Mouse (Mus musculus): ENCODE results near the gene Pitpnb. TPM values are rescaled to one million over a fixed set of nuclear protein-coding genes. Genes with fewer than 3 reads are reported as not detected.

Pitpnb gene
- total RNA-seq, 1 experiment = 24.3 TPM

GRCm38 (mm10) chr5:111428882-111429281 lies 98.3 kb downstream of the Pitpnb start:
- no peak for TF ChIP-seq ZC3H11A (IDR thresholded peaks at IDR 0.05; ENCODE audit: borderline replicate concordance, low read depth, low read length)
- no peak for TF ChIP-seq CHD2 (IDR thresholded peaks at IDR 0.05; ENCODE audit: low read depth, low read length)
- TF ChIP-seq MAFK (IDR thresholded peaks at IDR 0.05; ENCODE audit: insufficient read depth, low read depth, low read length) = no peak
- no peak for TF ChIP-seq HCFC1 (IDR thresholded peaks at IDR 0.05; ENCODE audit: borderline replicate concordance, insufficient read depth, low read length)
- no peak for TF ChIP-seq ZNF384 (IDR thresholded peaks at IDR 0.05; ENCODE audit: low read depth, low read length)
- Histone ChIP-seq H3K9ac (ENCODE audit: insufficient read depth, low read depth, low read length, poor library complexity, severe bottlenecking) (no peak overlapping the region), H3K36me3 (ENCODE audit: control insufficient read depth, insufficient read depth, low read length, poor library complexity, severe bottlenecking) (no peaks in the 10 kb centered on the region), H3K9me3 (ENCODE audit: control insufficient read depth, insufficient read depth, low read depth, low read length) (no peaks in the 10 kb centered on the region), H3K27ac (ENCODE audit: insufficient read depth, low read depth, low read length, poor library complexity, severe bottlenecking) (no peak overlapping the region), H3K4me1 (ENCODE audit: control insufficient read depth in 2 of 2, insufficient read depth in 2 of 2, low read length in 2 of 2, poor library complexity in 1 of 2) (peaks cover under 1 to 3% of the 10 kb centered on the region in 2 experiments; a peak in 1 of 4 replicates), H3K4me3 (ENCODE audit: insufficient read depth in 1 of 2, low read depth in 1 of 2, low read length in 2 of 2, poor library complexity in 1 of 2, severe bottlenecking in 1 of 2) (no peak overlapping the region)
- in situ Hi-C loops (cut with MboI; ENCODE audit: low sequenced_read_pairs in 2 of 2, unreplicated experiment in 2 of 2) = no loop called here
- no peak for DNase-seq (ENCODE audit: low read depth, low spot score)

- no peak for TF ChIP-seq HCFC1 (IDR thresholded peaks at IDR 0.05; ENCODE audit: borderline replicate concordance, insufficient read depth, low read length)
- no peak for TF ChIP-seq ZNF384 (IDR thresholded peaks at IDR 0.05; ENCODE audit: low read depth, low read length)
- TF ChIP-seq CHD2 (IDR thresholded peaks at IDR 0.05; ENCODE audit: low read depth, low read length) = no peak
- no peak for TF ChIP-seq MAFK (IDR thresholded peaks at IDR 0.05; ENCODE audit: insufficient read depth, low read depth, low read length)
- no peak for TF ChIP-seq ZC3H11A (IDR thresholded peaks at IDR 0.05; ENCODE audit: borderline replicate concordance, low read depth, low read length)
- H3K9ac ChIP-seq (ENCODE audit: insufficient read depth, low read depth, low read length, poor library complexity, severe bottlenecking) = no peak overlapping the region
- H3K36me3 ChIP-seq (ENCODE audit: control insufficient read depth, insufficient read depth, low read length, poor library complexity, severe bottlenecking) = no peaks in the 10 kb centered on the region
- peaks cover 1 to 6% of the 10 kb centered on the region in 2 experiments; a peak in 1 of 4 replicates for H3K4me1 ChIP-seq (ENCODE audit: control insufficient read depth in 2 of 2, insufficient read depth in 2 of 2, low read length in 2 of 2, poor library complexity in 1 of 2)
- no peak overlapping the region for H3K4me3 ChIP-seq (ENCODE audit: insufficient read depth in 1 of 2, low read depth in 1 of 2, low read length in 2 of 2, poor library complexity in 1 of 2, severe bottlenecking in 1 of 2)
- no peaks in the 10 kb centered on the region for H3K9me3 ChIP-seq (ENCODE audit: control insufficient read depth, insufficient read depth, low read depth, low read length)
- in situ Hi-C loops (cut with MboI; ENCODE audit: low sequenced_read_pairs in 2 of 2, unreplicated experiment in 2 of 2) = no loop called here
- H3K27ac ChIP-seq (ENCODE audit: insufficient read depth, low read depth, low read length, poor library complexity, severe bottlenecking) = no peak overlapping the region
- no peak for DNase-seq (ENCODE audit: low read depth, low spot score)
Measured at GRCm38 (mm10) chr5:111429726-111430125, 99.2 kb downstream of the Pitpnb start.

- Histone ChIP-seq H3K9ac (ENCODE audit: insufficient read depth, low read depth, low read length, poor library complexity, severe bottlenecking) (no peak overlapping the region), H3K27ac (ENCODE audit: insufficient read depth, low read depth, low read length, poor library complexity, severe bottlenecking) (no peak overlapping the region), H3K4me3 (ENCODE audit: insufficient read depth in 1 of 2, low read depth in 1 of 2, low read length in 2 of 2, poor library complexity in 1 of 2, severe bottlenecking in 1 of 2) (no peak overlapping the region), H3K36me3 (ENCODE audit: control insufficient read depth, insufficient read depth, low read length, poor library complexity, severe bottlenecking) (no peaks in the 10 kb centered on the region), H3K9me3 (ENCODE audit: control insufficient read depth, insufficient read depth, low read depth, low read length) (no peaks in the 10 kb centered on the region), H3K4me1 (ENCODE audit: control insufficient read depth in 2 of 2, insufficient read depth in 2 of 2, low read length in 2 of 2, poor library complexity in 1 of 2) (peaks cover 1 to 7% of the 10 kb centered on the region in 2 experiments; a peak in 1 of 4 replicates)
- DNase-seq (ENCODE audit: low read depth, low spot score) = no peak
- TF ChIP-seq MAFK (IDR thresholded peaks at IDR 0.05; ENCODE audit: insufficient read depth, low read depth, low read length) (no peak), CHD2 (IDR thresholded peaks at IDR 0.05; ENCODE audit: low read depth, low read length) (no peak), HCFC1 (IDR thresholded peaks at IDR 0.05; ENCODE audit: borderline replicate concordance, insufficient read depth, low read length) (no peak), ZNF384 (IDR thresholded peaks at IDR 0.05; ENCODE audit: low read depth, low read length) (no peak), ZC3H11A (IDR thresholded peaks at IDR 0.05; ENCODE audit: borderline replicate concordance, low read depth, low read length) (no peak)
- in situ Hi-C loops (cut with MboI; ENCODE audit: low sequenced_read_pairs in 2 of 2, unreplicated experiment in 2 of 2) = no loop called here
Measured at GRCm38 (mm10) chr5:111431007-111431730, 100.6 kb downstream of the Pitpnb start.

GRCm38 (mm10) chr5:111432842-111433241 lies 102.3 kb downstream of the Pitpnb start:
- H3K4me1 ChIP-seq (ENCODE audit: control insufficient read depth in 2 of 2, insufficient read depth in 2 of 2, low read length in 2 of 2, poor library complexity in 1 of 2) = peaks cover 6 to 18% of the 10 kb centered on the region in 2 experiments
- no peaks in the 10 kb centered on the region for H3K9me3 ChIP-seq (ENCODE audit: control insufficient read depth, insufficient read depth, low read depth, low read length)
- no peak overlapping the region for H3K9ac ChIP-seq (ENCODE audit: insufficient read depth, low read depth, low read length, poor library complexity, severe bottlenecking)
- TF ChIP-seq ZNF384 (IDR thresholded peaks at IDR 0.05; ENCODE audit: low read depth, low read length) (no peak), ZC3H11A (IDR thresholded peaks at IDR 0.05; ENCODE audit: borderline replicate concordance, low read depth, low read length) (no peak), CHD2 (IDR thresholded peaks at IDR 0.05; ENCODE audit: low read depth, low read length) (no peak), HCFC1 (IDR thresholded peaks at IDR 0.05; ENCODE audit: borderline replicate concordance, insufficient read depth, low read length) (no peak), MAFK (IDR thresholded peaks at IDR 0.05; ENCODE audit: insufficient read depth, low read depth, low read length) (no peak)
- H3K27ac ChIP-seq (ENCODE audit: insufficient read depth, low read depth, low read length, poor library complexity, severe bottlenecking) = no peak overlapping the region
- H3K4me3 ChIP-seq (ENCODE audit: insufficient read depth in 1 of 2, low read depth in 1 of 2, low read length in 2 of 2, poor library complexity in 1 of 2, severe bottlenecking in 1 of 2) = no peak overlapping the region
- in situ Hi-C loops (cut with MboI; ENCODE audit: low sequenced_read_pairs in 2 of 2, unreplicated experiment in 2 of 2) = no loop called here
- no peaks in the 10 kb centered on the region for H3K36me3 ChIP-seq (ENCODE audit: control insufficient read depth, insufficient read depth, low read length, poor library complexity, severe bottlenecking)
- DNase-seq (ENCODE audit: low read depth, low spot score) = no peak
